Mouse (Mus musculus) lung, postnatal 0 days (tissue): Measurements from ENCODE around the gene Tnnc2.

Experiments used
- CTCF ChIP-seq: IDR thresholded peaks from 2 replicates; pipeline ENCODE4 v1.5.1; 2016; ENCODE audit warnings: antibody characterized with exemption, mild to moderate bottlenecking
- EP300 ChIP-seq: IDR thresholded peaks from 2 replicates; pipeline ENCODE4 v1.6.1; 2016; ENCODE audit warnings: antibody characterized with exemption, mild to moderate bottlenecking, control low read depth

DNA sequence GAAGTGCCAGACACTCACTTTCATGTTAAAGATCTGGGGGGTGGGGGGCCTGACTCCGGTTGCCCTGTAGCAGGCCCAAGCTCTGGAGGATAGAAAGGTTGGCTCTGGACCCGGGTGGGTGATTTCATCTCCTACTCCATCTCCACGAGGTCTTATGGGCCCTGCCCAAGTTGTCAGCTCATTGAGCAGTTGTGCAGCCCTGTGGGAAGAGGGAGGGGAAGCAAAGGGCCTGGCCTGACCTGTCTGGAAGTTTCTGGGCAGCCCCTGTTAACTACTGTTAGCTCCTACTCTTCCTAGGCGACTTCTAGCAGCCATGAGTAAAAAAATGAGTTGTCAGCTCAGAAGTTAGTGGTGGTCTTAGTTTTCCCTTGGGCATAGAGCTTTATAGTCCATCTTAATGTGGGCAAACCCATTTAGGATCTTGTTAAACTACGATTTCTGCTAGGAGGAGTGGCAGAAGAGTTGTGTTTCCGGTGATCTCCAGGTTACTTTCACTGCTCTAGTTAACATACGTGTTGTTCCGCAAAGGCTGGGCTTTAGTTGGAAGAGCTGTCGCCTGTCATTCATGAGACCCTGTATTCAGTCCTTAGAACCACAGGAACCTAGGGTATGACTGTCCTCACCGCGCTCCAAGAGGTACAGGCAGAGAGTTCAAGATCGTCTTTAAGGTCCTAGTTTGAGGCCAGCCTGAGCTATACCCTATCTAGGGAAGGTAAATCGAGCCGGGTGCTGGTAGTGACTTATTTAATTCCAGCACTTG, 6.4 kb downstream of the Tnnc2 start:
- TF ChIP-seq CTCF (no peak), EP300 (no peak)
